Mouse (Mus musculus): ENCODE data around the gene Oasl2. TPM values are rescaled to one million over a fixed set of nuclear protein-coding genes. Genes with fewer than 3 reads are reported as not detected.
"Not testable (repeated sequence)": the region's sequence is repeated elsewhere in the genome, so short reads cannot be mapped to it uniquely, and the experiment has no call there.

Gene Oasl2
- polyA plus RNA-seq, 1 experiment = 11.2 TPM

GRCm38 (mm10) chr5:114926153-114926684 lies 29.5 kb downstream of the Oasl2 start:
- TF ChIP-seq POLR2A (IDR thresholded peaks at IDR 0.05; ENCODE audit: low read depth, low read length) = no peak
- no peak for TF ChIP-seq CTCF (conservative IDR thresholded peaks at IDR 0.05; ENCODE audit: insufficient read depth, insufficient read length, low read depth, low read length)
- Histone ChIP-seq H3K27me3 (replicated peaks; ENCODE audit: control insufficient read depth, insufficient read depth, low read length) (no peaks in the 10 kb centered on the region), H3K36me3 (ENCODE audit: control insufficient read depth, insufficient read depth, low read length) (no peaks in the 10 kb centered on the region), H3K27ac (ENCODE audit: insufficient read depth, low read depth, low read length) (no peak overlapping the region), H3K4me1 (ENCODE audit: control insufficient read depth, insufficient read depth, low read length) (peaks cover 7% of the 10 kb centered on the region; the same call in 1 of the 2 replicates), H3K4me3 (ENCODE audit: insufficient read depth, low read depth, low read length) (no peak overlapping the region)
- DNase-seq = no peak
- 74% methylated on average over 1 of the region's 1 CpGs for WGBS

GRCm38 (mm10) chr5:114926753-114927152 lies 30.0 kb downstream of the Oasl2 start:
- TF ChIP-seq CTCF (conservative IDR thresholded peaks at IDR 0.05; ENCODE audit: insufficient read depth, insufficient read length, low read depth, low read length) (no peak), POLR2A (IDR thresholded peaks at IDR 0.05; ENCODE audit: low read depth, low read length) (no peak)
- 58% methylated on average over 9 of the region's 9 CpGs for WGBS
- Histone ChIP-seq H3K27me3 (replicated peaks; ENCODE audit: control insufficient read depth, insufficient read depth, low read length) (no peaks in the 10 kb centered on the region), H3K27ac (ENCODE audit: insufficient read depth, low read depth, low read length) (no peak overlapping the region), H3K4me3 (ENCODE audit: insufficient read depth, low read depth, low read length) (no peak overlapping the region), H3K36me3 (ENCODE audit: control insufficient read depth, insufficient read depth, low read length) (no peaks in the 10 kb centered on the region), H3K4me1 (ENCODE audit: control insufficient read depth, insufficient read depth, low read length) (peaks cover 6% of the 10 kb centered on the region; the same call in 1 of the 2 replicates)
- peak; percentile 33 for DNase-seq

- Histone ChIP-seq H3K4me1 (ENCODE audit: control insufficient read depth, insufficient read depth, low read length) (no peaks in the 10 kb centered on the region), H3K36me3 (ENCODE audit: control insufficient read depth, insufficient read depth, low read length) (no peaks in the 10 kb centered on the region), H3K4me3 (ENCODE audit: insufficient read depth, low read depth, low read length) (no peak overlapping the region), H3K27me3 (replicated peaks; ENCODE audit: control insufficient read depth, insufficient read depth, low read length) (no peaks in the 10 kb centered on the region), H3K27ac (ENCODE audit: insufficient read depth, low read depth, low read length) (no peak overlapping the region)
- DNase-seq = no peak
- 63% methylated on average over 5 of the region's 5 CpGs for WGBS
- TF ChIP-seq POLR2A (IDR thresholded peaks at IDR 0.05; ENCODE audit: low read depth, low read length) = no peak
These were observed 34.9 kb downstream of the Oasl2 start for GRCm38 (mm10) chr5:114931626-114932025.

GRCm38 (mm10) chr5:114933206-114933605 lies 36.5 kb downstream of the Oasl2 start:
- Histone ChIP-seq H3K27ac (ENCODE audit: insufficient read depth, low read depth, low read length) (no peak overlapping the region), H3K27me3 (replicated peaks; ENCODE audit: control insufficient read depth, insufficient read depth, low read length) (no peaks in the 10 kb centered on the region), H3K4me3 (ENCODE audit: insufficient read depth, low read depth, low read length) (no peak overlapping the region), H3K36me3 (ENCODE audit: control insufficient read depth, insufficient read depth, low read length) (no peaks in the 10 kb centered on the region), H3K4me1 (ENCODE audit: control insufficient read depth, insufficient read depth, low read length) (no peaks in the 10 kb centered on the region)
- WGBS = 69% methylated on average over 8 of the region's 8 CpGs
- DNase-seq = peak; percentile 73
- no peak for TF ChIP-seq POLR2A (IDR thresholded peaks at IDR 0.05; ENCODE audit: low read depth, low read length)
- no peak for TF ChIP-seq CTCF (conservative IDR thresholded peaks at IDR 0.05; ENCODE audit: insufficient read depth, insufficient read length, low read depth, low read length)

- no peak overlapping the region for H3K4me3 ChIP-seq (ENCODE audit: insufficient read depth, low read depth, low read length)
- TF ChIP-seq CTCF (conservative IDR thresholded peaks at IDR 0.05; ENCODE audit: insufficient read depth, insufficient read length, low read depth, low read length) (no peak), POLR2A (IDR thresholded peaks at IDR 0.05; ENCODE audit: low read depth, low read length) (no peak)
- H3K27ac ChIP-seq (ENCODE audit: insufficient read depth, low read depth, low read length) = no peak overlapping the region
- 51% methylated on average over 3 of the region's 3 CpGs for WGBS
- no peak for DNase-seq
- no peaks in the 10 kb centered on the region for H3K4me1 ChIP-seq (ENCODE audit: control insufficient read depth, insufficient read depth, low read length)
- H3K27me3 ChIP-seq (replicated peaks; ENCODE audit: control insufficient read depth, insufficient read depth, low read length) = no peaks in the 10 kb centered on the region
- H3K36me3 ChIP-seq (ENCODE audit: control insufficient read depth, insufficient read depth, low read length) = no peaks in the 10 kb centered on the region
These were observed 39.1 kb downstream of the Oasl2 start for GRCm38 (mm10) chr5:114935838-114936237.

- H3K27me3 ChIP-seq (replicated peaks; ENCODE audit: control insufficient read depth, insufficient read depth, low read length); H3K4me3 ChIP-seq (ENCODE audit: insufficient read depth, low read depth, low read length); H3K4me1 ChIP-seq (ENCODE audit: control insufficient read depth, insufficient read depth, low read length); DNase-seq; H3K27ac ChIP-seq (ENCODE audit: insufficient read depth, low read depth, low read length); H3K36me3 ChIP-seq (ENCODE audit: control insufficient read depth, insufficient read depth, low read length): not testable (repeated sequence)
- 66% methylated on average over 3 of the region's 3 CpGs for WGBS
- TF ChIP-seq CTCF (conservative IDR thresholded peaks at IDR 0.05; ENCODE audit: insufficient read depth, insufficient read length, low read depth, low read length) = peak; percentile 18; the same call in 1 of the 2 replicates
These were observed 44.4 kb downstream of the Oasl2 start for GRCm38 (mm10) chr5:114941138-114941537.

- peak; percentile 92 for DNase-seq
- TF ChIP-seq POLR2A (IDR thresholded peaks at IDR 0.05; ENCODE audit: low read depth, low read length) (peak; percentile 68), CTCF (conservative IDR thresholded peaks at IDR 0.05; ENCODE audit: insufficient read depth, insufficient read length, low read depth, low read length) (0 out of 2 replicates have a peak, but pooled peaks have one; percentile 0)
- Histone ChIP-seq H3K27ac (ENCODE audit: insufficient read depth, low read depth, low read length) (peak within 1 kb of the TSS; percentile 21; the same call in 1 of the 2 replicates), H3K36me3 (ENCODE audit: control insufficient read depth, insufficient read depth, low read length) (no peaks in the 10 kb centered on the region; the same call in 1 of the 2 replicates), H3K27me3 (replicated peaks; ENCODE audit: control insufficient read depth, insufficient read depth, low read length) (no peaks in the 10 kb centered on the region), H3K4me1 (ENCODE audit: control insufficient read depth, insufficient read depth, low read length) (peaks cover 5% of the 10 kb centered on the region; the same call in 1 of the 2 replicates), H3K4me3 (ENCODE audit: insufficient read depth, low read depth, low read length) (peak within 1 kb of the TSS; percentile 73)
- WGBS = under 1% methylated on average over 39 of the region's 39 CpGs
These were observed 45.5 kb downstream of the Oasl2 start, which contains the start of gene 2210016L21Rik for GRCm38 (mm10) chr5:114942074-114942765. TSS of gene 2210016L21Rik (plus strand) at chr5:114942158.

Data from kidney, adult 2 months (tissue).